Mouse (Mus musculus) kidney, embryonic 16.5 days (tissue): ENCODE measurements around the gene Fbl. TPM values are rescaled to one million over a fixed set of nuclear protein-coding genes. Genes with fewer than 3 reads are reported as not detected.

Experiments used
- ATAC-seq: fragments of 200-750 bp; cut with Nextera tagmentation; 2 replicates; pipeline ENCODE4 v1.8.0; 2017; ENCODE audit warnings: moderate TSS enrichment; ENCODE audit not compliant: low FRiP score, low TSS enrichment
- H3K27ac ChIP-seq: fragments of 300-500 bp; sonication (generic); 2 replicates; pipeline ENCODE4 v1.5.1; 2014; ENCODE audit warnings: low read length
- H3K27me3 ChIP-seq: fragments of 300-500 bp; sonication (generic); 2 replicates; pipeline ENCODE4 v1.6.1; 2014; ENCODE audit warnings: low read length, control low read depth, mixed read lengths; ENCODE audit not compliant: insufficient read depth
- H3K36me3 ChIP-seq: fragments of 300-500 bp; sonication (generic); 2 replicates; pipeline ENCODE4 v1.6.1; 2014; ENCODE audit warnings: low read length, control low read depth, mixed read lengths; ENCODE audit not compliant: insufficient read depth
- H3K4me1 ChIP-seq: fragments of 300-500 bp; sonication (generic); 2 replicates; pipeline ENCODE4 v1.6.1; 2014; ENCODE audit warnings: low read length, control low read depth, mixed read lengths; ENCODE audit not compliant: insufficient read depth
- H3K4me2 ChIP-seq: fragments of 300-500 bp; sonication (generic); replicated peaks from 2 replicates; pipeline ENCODE4 v1.6.1; 2014; ENCODE audit warnings: low read depth, low read length
- H3K4me3 ChIP-seq: fragments of 300-500 bp; sonication (generic); 2 replicates; pipeline ENCODE4 v1.5.1; 2014; ENCODE audit warnings: mild to moderate bottlenecking, low read length
- H3K9ac ChIP-seq: fragments of 300-500 bp; sonication (generic); replicated peaks from 2 replicates; pipeline ENCODE4 v1.6.1; 2014; ENCODE audit warnings: low read length
- H3K9me3 ChIP-seq: fragments of 300-500 bp; sonication (generic); 2 replicates; pipeline ENCODE4 v1.6.1; 2016; ENCODE audit warnings: low read length, control low read depth
- WGBS: fragments of 180-500 bp; shearing (Covaris S2); extraction: QIAGEN DNeasy Blood & Tissue Kit; methylation state at CpG from one replicate; pipeline ENCODE4 v1.1.7; 2014; 5-methylcytosine and 5-hydroxymethylcytosine counted together
- polyA plus RNA-seq: library from polyadenylated mRNA; unstranded; fragments of >200 nt; fragmentation: Nextera tagmentation; extraction: Ambion mirVana; gene quantifications from 2 replicates; pipeline ENCODE4 v1.2.1, GENCODE M21; 2015

The Fbl gene
- polyA plus RNA-seq, 1 experiment from 2014 or later = 108 TPM

DNA sequence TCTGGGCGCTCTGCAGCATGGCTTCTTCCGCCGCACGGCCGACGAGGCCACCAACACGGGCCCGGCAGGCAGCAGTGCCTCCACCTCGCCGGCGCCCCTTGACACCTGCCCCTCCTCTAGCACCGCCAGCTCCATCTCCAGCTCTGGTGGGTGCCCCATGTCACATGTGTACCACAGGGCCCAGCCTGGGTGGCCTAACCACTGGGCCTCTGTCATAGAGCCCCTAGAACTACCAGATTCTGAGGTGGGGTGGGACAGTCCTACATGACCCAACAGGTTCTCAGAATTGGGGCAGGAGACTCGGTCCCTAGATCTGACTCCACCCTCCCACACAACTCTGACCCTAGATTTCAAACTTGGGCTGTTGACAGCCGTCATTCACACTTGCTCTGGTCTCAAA lies 16.4 kb downstream of the Fbl start:
- no peaks in the 10 kb centered on the region for H3K9me3 ChIP-seq
- ATAC-seq = peak; percentile 57; the same call in 1 of the 2 replicates
- H3K27ac ChIP-seq = no peak overlapping the region
- no peak overlapping the region for H3K9ac ChIP-seq
- peaks cover 93% of the 10 kb centered on the region for H3K36me3 ChIP-seq
- H3K4me3 ChIP-seq = no peak overlapping the region
- H3K4me1 ChIP-seq = peaks cover 4% of the 10 kb centered on the region
- no peaks in the 10 kb centered on the region for H3K27me3 ChIP-seq
- no peak overlapping the region for H3K4me2 ChIP-seq
- WGBS = 92% methylated on average over 14 of the region's 14 CpGs

DNA sequence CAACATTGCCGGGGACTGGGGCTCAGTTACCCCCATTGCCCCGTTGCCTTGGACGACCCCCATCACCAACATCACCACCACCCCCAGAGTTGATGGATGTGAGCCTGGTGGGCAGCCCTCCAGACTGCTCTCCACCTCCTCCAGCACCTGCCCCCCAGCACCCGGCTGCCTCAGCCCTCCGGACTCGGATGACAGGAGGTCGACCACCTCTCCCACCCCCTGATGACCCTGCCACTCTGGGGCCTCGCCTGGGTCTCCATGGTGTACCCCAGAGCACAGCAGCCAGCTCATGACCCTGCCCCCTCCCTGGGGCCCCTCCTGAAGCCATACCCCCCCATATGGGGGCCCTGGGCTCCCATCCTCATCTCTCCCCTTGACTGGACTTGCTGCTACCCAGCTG lies 17.1 kb downstream of the Fbl start:
- H3K4me1 ChIP-seq = no peaks in the 10 kb centered on the region
- H3K4me2 ChIP-seq = no peak overlapping the region
- H3K4me3 ChIP-seq = no peak overlapping the region
- ATAC-seq = no peak
- no peak overlapping the region for H3K9ac ChIP-seq
- WGBS = 79% methylated on average over 8 of the region's 8 CpGs
- no peaks in the 10 kb centered on the region for H3K9me3 ChIP-seq
- H3K27me3 ChIP-seq = no peaks in the 10 kb centered on the region
- H3K27ac ChIP-seq = no peak overlapping the region
- peaks cover 96% of the 10 kb centered on the region for H3K36me3 ChIP-seq

DNA sequence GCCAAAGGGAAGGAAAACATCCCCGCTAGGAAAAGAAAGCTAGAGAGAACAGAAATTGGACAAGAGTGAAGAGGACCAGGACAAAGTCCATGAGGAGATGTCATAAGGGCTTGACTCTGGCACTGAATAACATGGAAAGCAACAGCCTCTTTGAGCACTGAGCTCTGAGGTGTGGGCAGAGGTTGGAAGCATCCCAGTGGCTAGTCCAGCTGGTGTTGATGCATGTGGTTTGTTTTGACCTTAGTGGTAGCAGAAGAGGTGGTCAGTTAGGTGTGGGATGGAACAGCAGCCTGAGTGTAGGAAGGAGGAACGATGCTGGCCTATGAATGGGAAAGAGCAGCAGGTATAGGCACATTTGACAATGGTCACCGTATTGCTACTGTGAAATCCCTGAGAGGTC lies 22.0 kb downstream of the Fbl start:
- H3K4me2 ChIP-seq = no peak overlapping the region
- peaks cover 74% of the 10 kb centered on the region for H3K36me3 ChIP-seq
- H3K4me3 ChIP-seq = no peak overlapping the region
- no peaks in the 10 kb centered on the region for H3K27me3 ChIP-seq
- no peak for ATAC-seq
- WGBS = 91% methylated on average over 3 of the region's 3 CpGs
- H3K27ac ChIP-seq = no peak overlapping the region
- no peaks in the 10 kb centered on the region for H3K9me3 ChIP-seq
- no peaks in the 10 kb centered on the region for H3K4me1 ChIP-seq
- H3K9ac ChIP-seq = no peak overlapping the region

DNA sequence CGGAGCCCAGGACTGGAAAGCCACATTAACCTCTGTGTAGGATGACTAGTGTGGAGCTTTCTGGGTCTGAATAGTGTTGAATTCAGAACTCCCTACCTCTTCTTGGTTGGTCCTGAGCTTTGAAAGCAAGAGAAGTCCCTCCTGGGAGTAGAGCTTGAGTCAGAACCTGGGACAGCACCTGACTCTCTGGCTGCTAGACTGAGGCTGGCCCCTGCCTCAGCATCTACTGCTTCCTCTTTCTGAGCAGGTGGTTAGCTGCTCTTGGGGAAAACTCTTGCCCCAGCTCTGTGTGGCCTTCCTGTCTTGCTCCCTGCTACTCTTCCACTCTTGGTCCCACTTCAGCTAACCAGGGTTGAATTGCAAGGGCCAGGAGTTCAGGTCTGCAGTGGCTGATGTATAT lies 22.4 kb downstream of the Fbl start:
- no peak overlapping the region for H3K4me2 ChIP-seq
- no peaks in the 10 kb centered on the region for H3K27me3 ChIP-seq
- H3K27ac ChIP-seq = no peak overlapping the region
- no peaks in the 10 kb centered on the region for H3K4me1 ChIP-seq
- H3K4me3 ChIP-seq = no peak overlapping the region
- H3K9ac ChIP-seq = no peak overlapping the region
- WGBS = 89% methylated on average over 1 of the region's 1 CpGs
- no peaks in the 10 kb centered on the region for H3K9me3 ChIP-seq
- ATAC-seq = no peak
- H3K36me3 ChIP-seq = peaks cover 70% of the 10 kb centered on the region

DNA sequence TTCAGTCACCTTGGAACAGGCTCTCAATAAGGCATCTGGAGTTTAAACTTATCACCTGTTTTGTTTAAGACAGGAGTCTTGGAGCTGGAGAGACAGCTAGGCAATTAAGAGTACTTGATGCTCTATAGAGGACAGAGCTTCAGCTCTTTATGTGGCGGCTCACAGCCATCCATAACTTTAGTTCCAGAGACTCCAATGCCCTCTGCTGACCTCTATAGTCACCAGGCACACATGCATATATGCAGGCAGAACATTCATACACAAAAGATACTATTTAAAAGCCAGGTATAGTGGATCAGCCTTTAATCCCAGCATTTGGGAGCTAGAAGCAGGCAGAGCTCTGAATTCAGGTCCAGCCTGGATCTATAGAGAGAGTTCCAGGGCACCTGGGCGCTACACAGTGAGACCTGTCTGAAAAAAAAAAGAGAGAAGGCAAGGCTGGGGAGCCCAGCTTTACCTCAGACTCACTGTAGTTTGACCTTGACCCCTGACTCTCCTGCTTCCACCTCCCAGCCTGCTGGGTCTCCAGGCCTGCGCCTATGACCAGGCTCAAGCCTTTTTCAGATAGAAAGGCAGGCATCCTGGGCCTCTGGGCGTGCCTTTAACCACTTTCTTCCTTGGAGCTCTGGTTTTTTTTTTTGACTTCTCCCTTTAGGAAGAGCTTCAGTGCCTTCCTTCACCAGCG lies 26.0 kb downstream of the Fbl start:
- peak overlapping the region; percentile 58; the same call in 1 of the 2 replicates for H3K27ac ChIP-seq
- H3K9ac ChIP-seq = no peak overlapping the region
- no peaks in the 10 kb centered on the region for H3K9me3 ChIP-seq
- H3K4me2 ChIP-seq = no peak overlapping the region
- no peaks in the 10 kb centered on the region for H3K27me3 ChIP-seq
- H3K36me3 ChIP-seq = peaks cover 43% of the 10 kb centered on the region; the same call in 1 of the 2 replicates
- 68% methylated on average over 5 of the region's 5 CpGs for WGBS
- no peak for ATAC-seq
- H3K4me3 ChIP-seq = no peak overlapping the region
- H3K4me1 ChIP-seq = no peaks in the 10 kb centered on the region

DNA sequence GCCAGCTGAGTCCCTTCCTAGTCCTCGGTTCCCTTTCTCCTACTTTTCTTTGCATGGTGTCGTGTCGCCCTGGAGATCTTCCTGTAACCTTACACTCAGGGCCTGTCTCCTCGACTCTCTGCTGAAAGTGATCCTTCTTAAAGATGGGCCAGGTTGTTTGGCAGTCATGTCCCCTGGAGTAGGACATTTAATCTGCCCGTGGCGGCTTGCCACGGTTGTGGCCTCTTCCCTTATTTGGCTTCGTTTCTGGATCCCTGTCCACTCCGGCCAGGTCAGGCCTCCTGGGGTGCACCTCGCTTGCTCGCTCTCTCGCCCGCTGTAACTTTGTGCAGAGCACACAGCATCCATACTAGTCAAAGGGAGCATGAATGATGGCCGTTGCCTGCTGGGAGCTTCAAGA lies 27.0 kb downstream of the Fbl start:
- H3K36me3 ChIP-seq = peaks cover 34% of the 10 kb centered on the region; the same call in 1 of the 2 replicates
- no peaks in the 10 kb centered on the region for H3K27me3 ChIP-seq
- no peaks in the 10 kb centered on the region for H3K4me1 ChIP-seq
- no peaks in the 10 kb centered on the region for H3K9me3 ChIP-seq
- 0 out of 2 replicates have a peak overlapping the region, but pooled peaks have one; percentile 35 for H3K27ac ChIP-seq
- H3K4me2 ChIP-seq = no peak overlapping the region
- WGBS = 38% methylated on average over 14 of the region's 14 CpGs
- ATAC-seq = peak; percentile 58; the same call in 1 of the 2 replicates
- H3K4me3 ChIP-seq = no peak overlapping the region
- H3K9ac ChIP-seq = no peak overlapping the region

DNA sequence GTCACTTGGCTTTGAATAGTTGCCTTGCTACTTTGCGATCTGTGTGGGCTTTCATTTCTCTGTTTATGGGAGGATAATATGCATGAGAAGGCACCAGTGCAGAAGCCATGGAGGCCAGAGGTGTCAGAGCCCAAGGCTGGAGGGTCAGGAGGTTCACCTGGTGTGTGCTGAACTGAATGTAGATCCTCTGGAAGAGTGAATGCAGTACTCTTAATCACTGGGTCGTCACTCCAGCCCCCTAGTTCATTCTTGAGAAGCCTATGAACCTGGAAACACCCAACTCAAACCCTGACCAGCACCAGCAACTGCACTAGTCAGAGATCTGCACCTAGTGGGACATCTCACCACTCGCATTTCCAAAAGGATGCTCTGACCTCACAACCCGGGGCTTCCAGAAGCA lies 29.5 kb downstream of the Fbl start:
- Histone ChIP-seq H3K9me3 (no peaks in the 10 kb centered on the region), H3K27ac (no peak overlapping the region), H3K4me2 (no peak overlapping the region), H3K36me3 (peaks cover 16% of the 10 kb centered on the region; the same call in 1 of the 2 replicates), H3K27me3 (no peaks in the 10 kb centered on the region), H3K9ac (no peak overlapping the region), H3K4me3 (no peak overlapping the region), H3K4me1 (no peaks in the 10 kb centered on the region)
- 68% methylated on average over 4 of the region's 4 CpGs for WGBS
- ATAC-seq = no peak

DNA sequence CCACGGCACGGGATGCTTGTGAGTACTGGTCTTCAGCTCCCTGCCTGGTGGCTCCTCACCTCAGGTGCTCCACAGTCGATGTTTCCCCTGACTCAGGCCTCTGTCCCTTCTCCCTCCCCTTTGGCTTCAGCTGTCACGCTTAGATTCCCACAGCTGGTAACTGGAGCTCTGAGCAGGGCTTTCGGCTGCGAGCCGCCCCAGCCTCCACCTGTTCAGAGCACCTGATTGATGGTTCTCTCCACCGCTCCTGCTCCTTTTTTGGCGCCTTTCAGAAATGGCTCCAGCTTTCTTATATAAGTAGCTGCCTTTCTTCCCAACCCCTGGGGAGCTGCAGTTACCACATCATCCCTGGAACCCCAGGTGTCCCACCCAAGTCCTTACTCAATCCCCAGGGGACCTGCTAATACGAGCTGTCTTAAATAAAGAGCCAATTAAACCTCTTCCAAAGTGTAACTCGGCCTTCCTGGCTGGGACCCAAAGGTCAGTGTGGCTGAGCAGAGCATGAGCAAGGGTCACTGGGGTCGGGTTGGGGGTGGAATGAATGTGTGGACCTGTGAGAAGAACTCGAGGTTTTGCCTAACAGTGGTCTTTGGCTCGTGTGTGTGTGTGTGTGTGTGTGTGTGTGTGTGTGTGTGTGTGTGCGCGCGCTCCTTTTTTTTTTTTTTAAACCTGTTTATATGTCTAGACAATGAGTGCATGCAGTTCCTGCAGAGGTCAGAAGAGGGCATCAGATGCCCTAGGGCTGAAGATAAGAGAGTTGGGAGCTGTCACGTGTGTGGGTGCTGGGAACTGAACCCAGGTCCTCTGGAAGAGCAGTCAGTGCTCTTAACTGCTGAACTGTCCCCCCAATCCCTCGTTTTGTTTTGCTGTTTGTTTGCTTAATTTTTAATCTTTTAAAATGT lies 33.9 kb downstream of the Fbl start:
- 31% methylated on average over 19 of the region's 19 CpGs for WGBS
- Histone ChIP-seq H3K9me3 (no peaks in the 10 kb centered on the region), H3K9ac (no peak overlapping the region), H3K36me3 (no peaks in the 10 kb centered on the region), H3K27ac (0 out of 2 replicates have a peak overlapping the region, but pooled peaks have one; percentile 33), H3K4me3 (no peak overlapping the region), H3K4me2 (no peak overlapping the region; the same call in 1 of the 2 replicates), H3K4me1 (no peaks in the 10 kb centered on the region), H3K27me3 (no peaks in the 10 kb centered on the region)
- peak; percentile 90 for ATAC-seq

DNA sequence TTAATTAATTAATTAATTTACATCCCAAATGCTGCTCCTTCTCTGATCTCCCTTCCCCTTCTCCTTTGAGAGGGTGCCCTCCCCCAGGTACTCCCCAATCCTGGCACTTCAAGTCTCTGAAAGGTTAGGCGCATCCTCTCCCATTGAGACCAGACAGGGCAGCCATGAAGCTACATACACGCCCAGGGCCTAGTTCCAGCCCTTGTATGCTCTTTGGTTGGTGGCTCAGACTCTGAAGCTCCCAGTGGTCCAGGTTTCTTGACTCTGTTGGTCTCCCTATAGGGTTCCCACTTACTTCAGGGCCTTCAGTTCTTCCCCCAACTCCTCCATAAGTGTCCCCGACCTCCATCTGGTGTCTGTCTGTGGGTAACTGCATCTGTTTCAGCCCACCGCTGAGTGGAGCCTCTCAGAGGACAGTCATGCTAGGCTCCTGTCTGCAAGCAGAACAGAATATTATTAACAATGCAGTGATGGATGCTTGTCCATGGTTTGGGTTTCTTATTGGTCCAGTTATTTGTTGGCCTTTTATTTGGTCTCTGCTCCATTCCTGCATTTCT lies 36.6 kb downstream of the Fbl start:
- no peak for ATAC-seq
- H3K4me2 ChIP-seq = no peak overlapping the region
- H3K27me3 ChIP-seq = no peaks in the 10 kb centered on the region
- 67% methylated on average over 4 of the region's 4 CpGs for WGBS
- H3K9ac ChIP-seq = no peak overlapping the region
- no peak overlapping the region for H3K4me3 ChIP-seq
- no peak overlapping the region for H3K27ac ChIP-seq
- no peaks in the 10 kb centered on the region for H3K36me3 ChIP-seq
- no peaks in the 10 kb centered on the region for H3K4me1 ChIP-seq
- H3K9me3 ChIP-seq = no peaks in the 10 kb centered on the region
